ENCODE assay signal across 19 mouse cellular contexts in the genomic region with DNA sequence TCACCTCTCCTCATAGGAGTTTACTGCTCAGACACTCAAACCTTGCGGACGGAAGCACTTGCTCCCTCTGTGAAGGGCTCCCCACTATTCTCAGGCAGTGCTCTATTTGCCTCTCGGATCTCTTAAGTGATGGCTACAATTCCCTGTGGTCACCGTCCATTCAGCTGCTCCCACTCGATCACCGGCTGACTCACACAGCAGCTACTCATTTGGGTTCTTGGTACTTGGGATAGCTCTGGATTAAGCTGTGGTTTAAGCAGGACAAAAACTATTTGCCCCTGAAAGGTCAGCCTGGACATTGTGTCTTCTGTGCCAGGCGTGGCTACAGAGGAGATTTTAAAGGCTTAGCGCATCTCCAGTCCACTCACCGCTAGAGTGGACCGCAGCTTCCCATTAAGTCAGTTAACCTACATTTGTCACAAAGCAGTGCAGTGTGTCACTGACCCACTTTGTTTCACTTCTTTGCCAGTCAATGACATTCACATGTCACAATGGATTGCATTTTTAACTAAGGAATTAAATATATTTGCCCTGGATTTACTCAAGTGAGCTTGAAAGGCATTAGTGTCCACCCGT.
DNase-seq lines count a peak whose midpoint lies in the region; ATAC-seq and TF ChIP-seq lines count a peak whose summit lies in the region.
"Had no signal": no experiment of that assay in that cellular context is flagged by ENCODE, and none has a peak within 500 bp of the region (broad histone marks: within the 10 kb centered on the region; RNA-seq: fewer than 3 reads in every experiment).

No protein-coding gene starts in this region.

- H3K27me3 ChIP-seq in embryonic facial prominence, embryonic 14.5 days (replicated peaks; ENCODE audit: control insufficient read depth, insufficient read depth, low read length), result no peaks in the 10 kb centered on the region
- H3K27me3 ChIP-seq in embryonic facial prominence, embryonic 10.5 days (replicated peaks; ENCODE audit: low read depth, poor library complexity, severe bottlenecking), result no peaks in the 10 kb centered on the region
- H3K27me3 ChIP-seq in C2C12 (ENCODE audit: control insufficient read depth, insufficient read depth, insufficient read length), result no peaks in the 10 kb centered on the region
- no peaks in the 10 kb centered on the region for H3K27me3 ChIP-seq in myocyte (ENCODE audit: control insufficient read depth, insufficient read depth, insufficient read length)
- H3K27me3 ChIP-seq: heart, embryonic 12.5 days; intestine, embryonic 15.5 days had no signal

- no peak for TF ChIP-seq POLR2A in myocyte (IDR thresholded peaks at IDR 0.05; ENCODE audit: insufficient read length, low read depth)

- H3K79me2 ChIP-seq in C2C12 (ENCODE audit: control insufficient read depth, insufficient read depth), result no peaks in the 10 kb centered on the region
- no peaks in the 10 kb centered on the region for H3K79me2 ChIP-seq in myocyte (ENCODE audit: control insufficient read depth, insufficient read depth)

- no peak for TF ChIP-seq CTCF in C2C12 (IDR thresholded peaks at IDR 0.05; ENCODE audit: control insufficient read depth, insufficient read depth, insufficient read length)

- H3ac ChIP-seq in C2C12 (ENCODE audit: control insufficient read depth, insufficient read length, low read depth), result no peak overlapping the region
- no peak overlapping the region for H3ac ChIP-seq in myocyte (ENCODE audit: control insufficient read depth, insufficient read length)

- no peaks in the 10 kb centered on the region for H3K79me3 ChIP-seq in C2C12 (ENCODE audit: low read depth)

- DNase-seq in embryonic facial prominence, embryonic 14.5 days (ENCODE audit: low spot score), result no peak
- no peak for DNase-seq in embryonic facial prominence, embryonic 10.5 days (ENCODE audit: low spot score)
- peak; percentile 28 for DNase-seq in 3134 (ENCODE audit: extremely low read depth, insufficient read length, low spot score)
- DNase-seq in ovary, adult 18-20 months (ENCODE audit: low spot score), result no peak
- DNase-seq in spleen, postnatal 14 days (ENCODE audit: low spot score in 2 of 2), result no peak
- DNase-seq in kidney, postnatal 14 days, result no peak
- DNase-seq: adrenal gland, postnatal 25 days; B cell, adult 2 months; cerebellum, adult 2 months; cerebellum, postnatal 10 days; forebrain, postnatal 0 days; gastrocnemius, adult 2 months; gastrocnemius, postnatal 25 days had no signal

- H3K4me3 ChIP-seq in embryonic facial prominence, embryonic 14.5 days (ENCODE audit: low read depth, low read length), result no peak overlapping the region
- H3K4me3 ChIP-seq in embryonic facial prominence, embryonic 10.5 days, result no peak overlapping the region
- H3K4me3 ChIP-seq in C2C12 (ENCODE audit: insufficient read depth, poor library complexity, severe bottlenecking) (no peak overlapping the region), myocyte (no peak overlapping the region)
- H3K4me3 ChIP-seq: gastrocnemius, adult 2 months; heart, embryonic 12.5 days; hindbrain, embryonic 10.5 days; intestine, embryonic 15.5 days had no signal

- H3K9ac ChIP-seq in embryonic facial prominence, embryonic 14.5 days (ENCODE audit: low read depth, low read length), result no peak overlapping the region
- H3K9ac ChIP-seq: forebrain, postnatal 0 days; heart, embryonic 12.5 days; hindbrain, embryonic 14.5 days; intestine, embryonic 15.5 days had no signal

- H3K27ac ChIP-seq in embryonic facial prominence, embryonic 14.5 days (replicated peaks; ENCODE audit: low read depth, low read length), result no peak overlapping the region
- no peak overlapping the region for H3K27ac ChIP-seq in embryonic facial prominence, embryonic 10.5 days (replicated peaks)
- H3K27ac ChIP-seq: gastrocnemius, adult 2 months; hindbrain, embryonic 10.5 days; hindbrain, embryonic 14.5 days; intestine, embryonic 15.5 days had no signal

- 89% methylated on average over 11 of the region's 11 CpGs for WGBS in embryonic facial prominence, embryonic 14.5 days
- WGBS in embryonic facial prominence, embryonic 10.5 days, result 85% methylated on average over 11 of the region's 11 CpGs

- peak; percentile 68; the same call in 1 of the 2 replicates for ATAC-seq in embryonic facial prominence, embryonic 14.5 days (ENCODE audit: low read depth)
- ATAC-seq: forebrain, postnatal 0 days; intestine, embryonic 15.5 days had no signal

- H3K36me3 ChIP-seq in embryonic facial prominence, embryonic 14.5 days (ENCODE audit: control insufficient read depth, insufficient read depth, low read length), result no peaks in the 10 kb centered on the region
- 0 out of 2 replicates have a peak, but pooled peaks cover 4% of the 10 kb centered on the region for H3K36me3 ChIP-seq in embryonic facial prominence, embryonic 10.5 days (replicated peaks)
- H3K36me3 ChIP-seq in C2C12 (ENCODE audit: control insufficient read depth, insufficient read depth) (no peaks in the 10 kb centered on the region), myocyte (ENCODE audit: control insufficient read depth, insufficient read depth) (no peaks in the 10 kb centered on the region)
- H3K36me3 ChIP-seq: heart, embryonic 12.5 days; hindbrain, embryonic 10.5 days; intestine, embryonic 15.5 days had no signal

- no peaks in the 10 kb centered on the region for H3K9me3 ChIP-seq in embryonic facial prominence, embryonic 14.5 days (ENCODE audit: control insufficient read depth, low read length)
- no peaks in the 10 kb centered on the region for H3K9me3 ChIP-seq in embryonic facial prominence, embryonic 10.5 days
- H3K9me3 ChIP-seq: heart, embryonic 12.5 days; hindbrain, embryonic 10.5 days; intestine, embryonic 15.5 days had no signal

- H3K4me1 ChIP-seq in embryonic facial prominence, embryonic 14.5 days (ENCODE audit: control insufficient read depth, insufficient read depth, low read length), result 0 out of 2 replicates have a peak, but pooled peaks cover 6% of the 10 kb centered on the region
- H3K4me1 ChIP-seq in embryonic facial prominence, embryonic 10.5 days, result peaks cover 30% of the 10 kb centered on the region
- H3K4me1 ChIP-seq: intestine, embryonic 15.5 days had no signal

- H3K4me2 ChIP-seq in embryonic facial prominence, embryonic 14.5 days (ENCODE audit: low read depth, low read length), result no peak overlapping the region
- peak overlapping the region; percentile 59 for H3K4me2 ChIP-seq in myocyte (ENCODE audit: low read depth)
- H3K4me2 ChIP-seq: heart, embryonic 12.5 days; hindbrain, embryonic 14.5 days; intestine, embryonic 15.5 days had no signal

TF ChIP-seq in C2C12, 6 proteins besides CTCF, POLR2A, EP300 and RAD21:
- no peak for TF ChIP-seq MYOG (IDR thresholded peaks at IDR 0.05; ENCODE audit: control insufficient read depth, extremely low read depth, insufficient read length)
- TF ChIP-seq MYOD1 (IDR thresholded peaks at IDR 0.05; ENCODE audit: control insufficient read depth, insufficient read length, low read depth), result peak; percentile 90
TF ChIP-seq in C2C12: peak in this region for 1.

TF ChIP-seq in myocyte, 11 proteins besides CTCF, POLR2A, EP300 and RAD21:
- TF ChIP-seq TCF12 (IDR thresholded peaks at IDR 0.05; ENCODE audit: insufficient read depth, poor library complexity, severe bottlenecking) (peak; percentile 32), MYOG (IDR thresholded peaks at IDR 0.05; ENCODE audit: control insufficient read depth in 1 of 3, insufficient read depth in 1 of 3, insufficient read length in 2 of 3, low read depth in 2 of 3) (peak in 2 of 3 experiments; percentile 14 to 77), MYOD1 (IDR thresholded peaks at IDR 0.05; ENCODE audit: control insufficient read depth in 1 of 3, insufficient read length in 2 of 3, low read depth in 2 of 3) (peak; percentile 67 to 90 (median 85)), E2F4 (IDR thresholded peaks at IDR 0.05; ENCODE audit: insufficient read depth) (no peak)
